In the genomic region with DNA sequence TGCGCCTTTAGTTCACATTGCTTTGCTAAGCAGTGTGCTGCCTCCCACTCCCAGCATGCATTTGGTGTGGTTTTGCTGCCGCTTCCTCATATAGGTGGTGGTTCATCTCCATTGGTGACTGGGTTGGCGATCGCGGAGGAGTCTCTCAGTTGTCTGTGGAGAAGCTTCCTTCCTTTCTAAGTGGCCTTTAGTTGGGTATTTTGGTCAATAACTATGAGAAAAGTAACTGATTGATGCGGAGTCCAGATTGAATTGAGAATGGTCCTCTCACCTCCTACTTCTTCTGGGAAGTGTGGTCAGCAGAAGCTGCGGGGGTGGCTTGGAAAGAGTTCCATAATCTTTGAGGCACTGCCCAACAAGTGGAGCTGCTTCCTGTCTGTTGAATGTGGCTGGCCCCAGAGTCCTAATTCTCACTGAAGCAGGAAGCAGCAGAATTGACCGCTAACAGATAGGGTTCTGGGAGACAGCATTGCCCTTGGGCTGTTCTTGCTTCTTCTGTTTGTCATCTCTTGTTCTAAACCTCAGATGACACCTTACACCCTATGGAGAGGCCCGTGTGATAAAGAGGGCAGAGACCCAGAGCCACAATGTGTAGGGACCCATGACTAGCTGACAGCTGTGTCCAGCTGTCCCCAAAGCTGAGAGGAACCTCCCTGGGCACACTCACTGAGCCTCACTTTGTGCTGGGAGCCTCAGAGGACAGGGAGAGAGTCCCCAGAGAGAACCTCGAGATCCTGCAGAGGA, we compare ENCODE assay signal across 17 mouse cellular contexts. TPM values are rescaled to one million over a fixed set of nuclear protein-coding genes. Genes with fewer than 3 reads are reported as not detected.
A peak's percentile ranks its signal among the peaks of the same experiment; 100 is the strongest.
DNase-seq lines count a peak whose midpoint lies in the region; ATAC-seq and TF ChIP-seq lines count a peak whose summit lies in the region.
"Had no signal": no experiment of that assay in that cellular context is flagged by ENCODE, and none has a peak within 500 bp of the region (broad histone marks: within the 10 kb centered on the region; RNA-seq: fewer than 3 reads in every experiment).

No protein-coding gene starts in this region.

- TF ChIP-seq EP300 in liver, postnatal 0 days (IDR thresholded peaks at IDR 0.05; ENCODE audit: low read depth), result no peak

- no peak overlapping the region for H3K9ac ChIP-seq in embryonic facial prominence, embryonic 14.5 days (ENCODE audit: low read depth, low read length)
- H3K9ac ChIP-seq in liver, postnatal 0 days (replicated peaks), result no peak overlapping the region
- no peak overlapping the region for H3K9ac ChIP-seq in midbrain, embryonic 13.5 days (replicated peaks)
- H3K9ac ChIP-seq: embryonic facial prominence, embryonic 13.5 days; liver, embryonic 15.5 days had no signal

- 78% methylated on average over 10 of the region's 10 CpGs for WGBS in embryonic facial prominence, embryonic 14.5 days
- WGBS in embryonic facial prominence, embryonic 10.5 days, result 83% methylated on average over 10 of the region's 10 CpGs
- 39% methylated on average over 10 of the region's 10 CpGs for WGBS in liver, postnatal 0 days (ENCODE audit: insufficient replicate concordance)
- WGBS in midbrain, embryonic 13.5 days, result 86% methylated on average over 10 of the region's 10 CpGs

- TF ChIP-seq CTCF in liver, postnatal 0 days (IDR thresholded peaks at IDR 0.05; ENCODE audit: low read depth), result no peak

- H3K4me3 ChIP-seq in embryonic facial prominence, embryonic 14.5 days (ENCODE audit: low read depth, low read length), result no peak overlapping the region
- H3K4me3 ChIP-seq in embryonic facial prominence, embryonic 10.5 days, result no peak overlapping the region
- H3K4me3 ChIP-seq in liver, postnatal 0 days (ENCODE audit: low read depth, low read length), result no peak overlapping the region
- H3K4me3 ChIP-seq in midbrain, embryonic 13.5 days (replicated peaks), result no peak overlapping the region
- H3K4me3 ChIP-seq: embryonic facial prominence, embryonic 13.5 days; gastrocnemius, adult 2 months; layer of hippocampus, adult 2 months; liver, embryonic 15.5 days had no signal

- no peaks in the 10 kb centered on the region for H3K36me3 ChIP-seq in embryonic facial prominence, embryonic 14.5 days (ENCODE audit: control insufficient read depth, insufficient read depth, low read length)
- no peaks in the 10 kb centered on the region for H3K36me3 ChIP-seq in embryonic facial prominence, embryonic 10.5 days (replicated peaks)
- no peaks in the 10 kb centered on the region for H3K36me3 ChIP-seq in liver, postnatal 0 days (replicated peaks; ENCODE audit: insufficient read depth, low read length)
- no peaks in the 10 kb centered on the region for H3K36me3 ChIP-seq in midbrain, embryonic 13.5 days
- H3K36me3 ChIP-seq: embryonic facial prominence, embryonic 13.5 days; liver, embryonic 15.5 days had no signal

- no peak for ATAC-seq in embryonic facial prominence, embryonic 14.5 days (ENCODE audit: low read depth)
- no peak; the same call in 1 of the 2 replicates for ATAC-seq in liver, postnatal 0 days
- ATAC-seq in common myeloid progenitor, adult 5-6 weeks (replicated peaks; ENCODE audit: low read depth, poor library complexity, severe bottlenecking), result peak; percentile 83
- ATAC-seq in monocyte, adult 5-6 weeks (replicated peaks; ENCODE audit: insufficient number of reproducible peaks, low FRiP score, low TSS enrichment, poor library complexity, severe bottlenecking), result peak; percentile 76
- no peak for ATAC-seq in midbrain, embryonic 13.5 days
- ATAC-seq: hindbrain, postnatal 0 days; Patski had no signal

- H3K4me2 ChIP-seq in embryonic facial prominence, embryonic 14.5 days (ENCODE audit: low read depth, low read length), result no peak overlapping the region
- no peak overlapping the region; the same call in 1 of the 2 replicates for H3K4me2 ChIP-seq in liver, postnatal 0 days (ENCODE audit: low read depth, low read length)
- no peak overlapping the region for H3K4me2 ChIP-seq in midbrain, embryonic 13.5 days (replicated peaks)
- H3K4me2 ChIP-seq: embryonic facial prominence, embryonic 13.5 days; liver, embryonic 15.5 days had no signal

- H3K4me1 ChIP-seq in embryonic facial prominence, embryonic 14.5 days (ENCODE audit: control insufficient read depth, insufficient read depth, low read length), result no peaks in the 10 kb centered on the region
- H3K4me1 ChIP-seq in embryonic facial prominence, embryonic 10.5 days, result peaks cover 12% of the 10 kb centered on the region
- H3K4me1 ChIP-seq in liver, postnatal 0 days (ENCODE audit: insufficient read depth), result peaks cover 5% of the 10 kb centered on the region
- H3K4me1 ChIP-seq in midbrain, embryonic 13.5 days (replicated peaks), result peaks cover 12% of the 10 kb centered on the region

- H3K27ac ChIP-seq in embryonic facial prominence, embryonic 14.5 days (replicated peaks; ENCODE audit: low read depth, low read length), result no peak overlapping the region
- no peak overlapping the region for H3K27ac ChIP-seq in embryonic facial prominence, embryonic 10.5 days (replicated peaks)
- H3K27ac ChIP-seq in liver, postnatal 0 days (ENCODE audit: low read depth), result no peak overlapping the region
- no peak overlapping the region for H3K27ac ChIP-seq in midbrain, embryonic 13.5 days
- H3K27ac ChIP-seq: embryonic facial prominence, embryonic 13.5 days; gastrocnemius, adult 2 months; hindbrain, postnatal 0 days; layer of hippocampus, adult 2 months; liver, embryonic 15.5 days had no signal

- peak; percentile 11 for DNase-seq in embryonic facial prominence, embryonic 14.5 days (ENCODE audit: low spot score)
- no peak for DNase-seq in embryonic facial prominence, embryonic 10.5 days (ENCODE audit: low spot score)
- peak; percentile 10 for DNase-seq in liver
- no peak for DNase-seq in liver, postnatal 0 days
- DNase-seq in gastrocnemius, adult 18-20 months (ENCODE audit: low spot score), result no peak
- DNase-seq: adrenal gland, postnatal 25 days; cerebellum, adult 2 months; gastrocnemius, adult 2 months had no signal

- H3K9me3 ChIP-seq in embryonic facial prominence, embryonic 14.5 days (ENCODE audit: control insufficient read depth, low read length), result no peaks in the 10 kb centered on the region
- no peaks in the 10 kb centered on the region for H3K9me3 ChIP-seq in embryonic facial prominence, embryonic 10.5 days
- no peaks in the 10 kb centered on the region for H3K9me3 ChIP-seq in liver, postnatal 0 days (ENCODE audit: low read length)
- H3K9me3 ChIP-seq in midbrain, embryonic 13.5 days, result no peaks in the 10 kb centered on the region
- H3K9me3 ChIP-seq: embryonic facial prominence, embryonic 13.5 days; liver, embryonic 15.5 days had no signal

- H3K27me3 ChIP-seq in embryonic facial prominence, embryonic 14.5 days (replicated peaks; ENCODE audit: control insufficient read depth, insufficient read depth, low read length), result no peaks in the 10 kb centered on the region
- peaks cover 6% of the 10 kb centered on the region; the same call in 1 of the 2 replicates for H3K27me3 ChIP-seq in embryonic facial prominence, embryonic 10.5 days (replicated peaks; ENCODE audit: low read depth, poor library complexity, severe bottlenecking)
- 0 out of 2 replicates have a peak, but pooled peaks cover 3% of the 10 kb centered on the region for H3K27me3 ChIP-seq in liver, postnatal 0 days (ENCODE audit: insufficient read depth, low read length)
- H3K27me3 ChIP-seq in midbrain, embryonic 13.5 days, result no peaks in the 10 kb centered on the region; the same call in 1 of the 2 replicates
- H3K27me3 ChIP-seq: embryonic facial prominence, embryonic 13.5 days; liver, embryonic 15.5 days had no signal

RNA-seq across cellular contexts. Expression of a gene that starts 27.5 kb away (rescaled TPM):
- 0.12 and 0.51 TPM in 2 replicates for polyA plus RNA-seq in embryonic facial prominence, embryonic 14.5 days (2014; fragmentation: Nextera tagmentation; extraction: Ambion mirVana)
- 0.05 TPM in 1 of 2 replicates, not detected in the other for polyA plus RNA-seq in embryonic facial prominence, embryonic 10.5 days (2016; fragmentation: Nextera tagmentation; extraction: Ambion mirVana)
- 0.16 TPM in 1 of 2 replicates, not detected in the other for polyA plus RNA-seq in liver, postnatal 0 days (2015; fragmentation: Nextera tagmentation; extraction: Ambion mirVana)
- total RNA-seq in common myeloid progenitor, adult 5-6 weeks (2017), result 6.0 and 8.2 TPM in 2 replicates
- total RNA-seq in monocyte, adult 5-6 weeks (2017), result not detected in 3 replicates
- polyA plus RNA-seq in midbrain, embryonic 13.5 days (2015; fragmentation: Nextera tagmentation; extraction: Ambion mirVana), result 0.11 and 0.34 TPM in 2 replicates
- not detected for total RNA-seq in gastrocnemius, adult 18-20 months (2021)
- total RNA-seq: adrenal gland, postnatal 25 days; gastrocnemius, adult 2 months; hindbrain, postnatal 0 days had no signal
- polyA plus RNA-seq: embryonic facial prominence, embryonic 13.5 days had no signal

RNA-seq across cellular contexts. Expression of a gene that starts 34.3 kb away (rescaled TPM):
- 425 and 478 TPM in 2 replicates for polyA plus RNA-seq in embryonic facial prominence, embryonic 14.5 days (2014; fragmentation: Nextera tagmentation; extraction: Ambion mirVana)
- polyA plus RNA-seq in embryonic facial prominence, embryonic 10.5 days (2016; fragmentation: Nextera tagmentation; extraction: Ambion mirVana), result 341 and 342 TPM in 2 replicates
- polyA plus RNA-seq in liver, postnatal 0 days (2015; fragmentation: Nextera tagmentation; extraction: Ambion mirVana), result 222 and 225 TPM in 2 replicates
- 124 and 156 TPM in 2 replicates for total RNA-seq in common myeloid progenitor, adult 5-6 weeks (2017)
- total RNA-seq in monocyte, adult 5-6 weeks (2017), result 57.2 to 123 TPM (median 99.5 TPM) in 3 replicates
- 576 and 596 TPM in 2 replicates for polyA plus RNA-seq in midbrain, embryonic 13.5 days (2015; fragmentation: Nextera tagmentation; extraction: Ambion mirVana)
- 100 to 1,000 TPM; 186 to 194 TPM for total RNA-seq in gastrocnemius, adult 18-20 months (2021)

RNA-seq across cellular contexts. Expression of a gene that starts 58.5 kb away (rescaled TPM):
- polyA plus RNA-seq in embryonic facial prominence, embryonic 14.5 days (2014; fragmentation: Nextera tagmentation; extraction: Ambion mirVana), result 0.07 TPM in 1 of 2 replicates, not detected in the other
- not detected in 2 replicates for polyA plus RNA-seq in embryonic facial prominence, embryonic 10.5 days (2016; fragmentation: Nextera tagmentation; extraction: Ambion mirVana)
- not detected in 2 replicates for polyA plus RNA-seq in liver, postnatal 0 days (2015; fragmentation: Nextera tagmentation; extraction: Ambion mirVana)
- total RNA-seq in common myeloid progenitor, adult 5-6 weeks (2017), result not detected in 2 replicates
- not detected in 3 replicates for total RNA-seq in monocyte, adult 5-6 weeks (2017)
- 0.08 TPM in 1 of 2 replicates, not detected in the other for polyA plus RNA-seq in midbrain, embryonic 13.5 days (2015; fragmentation: Nextera tagmentation; extraction: Ambion mirVana)
- not detected for total RNA-seq in gastrocnemius, adult 18-20 months (2021)
- total RNA-seq: adrenal gland, postnatal 25 days; gastrocnemius, adult 2 months; hindbrain, postnatal 0 days had no signal
- polyA plus RNA-seq: cerebellum, adult 2 months; embryonic facial prominence, embryonic 13.5 days; hindbrain, postnatal 0 days; liver, embryonic 15.5 days; neural tube, embryonic 11.5 days; Patski had no signal

Comparison
In these comparisons a context has a peak if more than half of its experiments do, and no peak if none do; other contexts are left out.
1. DNase-seq: peak in embryonic facial prominence, embryonic 14.5 days (single experiment) and liver (single experiment); none in embryonic facial prominence, embryonic 10.5 days (single experiment), liver, postnatal 0 days (single experiment) and gastrocnemius, adult 18-20 months (single experiment).
2. ATAC-seq: peak in common myeloid progenitor, adult 5-6 weeks (single experiment) and monocyte, adult 5-6 weeks (single experiment); none in embryonic facial prominence, embryonic 14.5 days (single experiment), liver, postnatal 0 days (single experiment) and midbrain, embryonic 13.5 days (single experiment).